Mouse (Mus musculus) heart, postnatal 0 days (tissue): ENCODE results near the gene Fam185a.

Experiments used
- CTCF ChIP-seq: IDR thresholded peaks from 2 replicates; pipeline ENCODE4 v1.5.1; 2016; ENCODE audit warnings: antibody characterized with exemption, control low read depth, low read depth
- EP300 ChIP-seq: IDR thresholded peaks from 2 replicates; pipeline ENCODE4 v1.6.1; 2016; ENCODE audit warnings: antibody characterized with exemption, low read depth

DNA sequence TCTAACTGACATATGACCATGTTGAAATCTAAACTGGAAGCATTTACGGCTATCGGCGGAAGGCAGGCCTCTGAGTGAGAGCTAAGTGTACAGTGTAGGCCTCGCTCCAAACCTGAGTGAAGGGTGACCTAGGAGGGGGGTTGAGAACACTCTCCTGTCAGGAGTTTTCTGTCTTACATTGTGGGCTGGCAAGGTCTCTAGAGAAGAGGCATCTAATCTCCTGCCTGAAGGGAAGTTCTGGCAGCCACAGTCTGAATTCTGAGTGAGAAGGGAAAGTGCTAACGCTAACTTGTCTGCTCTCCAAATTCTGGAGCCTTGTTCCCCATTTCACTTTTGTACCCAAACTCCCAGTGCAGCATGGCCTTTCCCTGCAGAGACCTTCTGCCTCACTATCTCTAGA lies 63.7 kb downstream of the Fam185a start:
- no peak for TF ChIP-seq CTCF
- no peak for TF ChIP-seq EP300
